Mouse (Mus musculus) kidney, postnatal 36 days (tissue): ENCODE data around the gene Phgr1.

Experiments
- DNase-seq, 2 experiments: peaks; one replicate each; pipeline ENCODE4 v3.0.0; 2021 to 2022; ENCODE audit warnings: mixed read lengths in 2 of 2

The Phgr1 gene

GRCm38 (mm10) chr2:118772158-118772874 is at the start of gene Phgr1:
Gene Phgr1, plus strand, starts transcription at chr2:118772769.
- DNase-seq, result no peak

- peak in 1 of 2 experiments; percentile 0 for DNase-seq
Measured at GRCm38 (mm10) chr2:118723693-118724486, 48.7 kb upstream of the Phgr1 start.

GRCm38 (mm10) chr2:118725511-118725910 is 47.1 kb upstream of the Phgr1 start:
- DNase-seq, result peak; percentile 37 to 67

GRCm38 (mm10) chr2:118726873-118727272 is 45.7 kb upstream of the Phgr1 start:
- no peak for DNase-seq

- DNase-seq, result no peak
Measured at GRCm38 (mm10) chr2:118727911-118728310, 44.7 kb upstream of the Phgr1 start.

- peak in 1 of 2 experiments; percentile 47 for DNase-seq
Measured at GRCm38 (mm10) chr2:118728337-118728736, 44.2 kb upstream of the Phgr1 start, which contains the start of gene Plcb2. Gene Plcb2, minus strand, starts transcription at chr2:118728438.

- no peak for DNase-seq
Measured at GRCm38 (mm10) chr2:118729194-118729593, 43.4 kb upstream of the Phgr1 start.

GRCm38 (mm10) chr2:118729816-118730621 is 42.5 kb upstream of the Phgr1 start:
- DNase-seq, result peak in 1 of 2 experiments; percentile 18

GRCm38 (mm10) chr2:118730622-118730915 is 42.0 kb upstream of the Phgr1 start:
- DNase-seq, result peak; percentile 71 to 89

- no peak for DNase-seq
Measured at GRCm38 (mm10) chr2:118731981-118732380, 40.6 kb upstream of the Phgr1 start.

GRCm38 (mm10) chr2:118733341-118733740 is 39.2 kb upstream of the Phgr1 start:
- no peak for DNase-seq

GRCm38 (mm10) chr2:118740341-118740740 is 32.2 kb upstream of the Phgr1 start:
- no peak for DNase-seq

GRCm38 (mm10) chr2:118741183-118741582 is 31.4 kb upstream of the Phgr1 start:
- DNase-seq, result peak in 1 of 2 experiments; percentile 0

GRCm38 (mm10) chr2:118743261-118743943 is 29.2 kb upstream of the Phgr1 start:
- DNase-seq, result peak; percentile 48 to 68

- no peak for DNase-seq
Measured at GRCm38 (mm10) chr2:118744621-118745020, 27.9 kb upstream of the Phgr1 start.

- DNase-seq, result peak; percentile 92 to 94
Measured at GRCm38 (mm10) chr2:118745232-118745884, 27.2 kb upstream of the Phgr1 start, which contains the start of gene Inafm2. Gene Inafm2, plus strand, starts transcription at chr2:118745758.

GRCm38 (mm10) chr2:118745915-118746901 is 26.4 kb upstream of the Phgr1 start:
- DNase-seq, result peak; percentile 25 to 57

- DNase-seq, result peak; percentile 35 to 65
Measured at GRCm38 (mm10) chr2:118747301-118747960, 25.1 kb upstream of the Phgr1 start.

GRCm38 (mm10) chr2:118749341-118749884 is 23.2 kb upstream of the Phgr1 start:
- no peak for DNase-seq

GRCm38 (mm10) chr2:118750476-118750875 is 22.1 kb upstream of the Phgr1 start:
- DNase-seq, result no peak
